Mouse (Mus musculus) left cerebral cortex, adult 2 months (tissue): ENCODE measurements around the gene Unc5b. TPM values are rescaled to one million over a fixed set of nuclear protein-coding genes. Genes with fewer than 3 reads are reported as not detected.
"Not testable (repeated sequence)": the region's sequence is repeated elsewhere in the genome, so short reads cannot be mapped to it uniquely, and the experiment has no call there.

Source experiments
- DNase-seq, 2 experiments: peaks; one replicate each; pipeline ENCODE4 v3.0.0; 2021 to 2022; ENCODE audit warnings: low spot score in 2 of 2, mixed read lengths in 1 of 2; ENCODE audit errors: extremely low spot score in 1 of 2
- H3K27ac ChIP-seq: fragments of 200-600 bp; 2 replicates; pipeline ENCODE4 v1.8.1; 2022
- H3K4me3 ChIP-seq: fragments of 200-600 bp; 2 replicates; pipeline ENCODE4 v1.8.1; 2022
- CTCF ChIP-seq: fragments of 200-600 bp; IDR thresholded peaks from 2 replicates; pipeline ENCODE4 v1.8.1; 2022; ENCODE audit warnings: antibody characterized with exemption, mild to moderate bottlenecking, moderate library complexity
- intact Hi-C: fragments of 180-260 bp; cut with DNase I; formaldehyde crosslinking; loops from one replicate; pipeline ENCODE4 v1.15.1; 2025
- long read RNA-seq, 2 experiments: library from polyadenylated mRNA; stranded (forward); transcript quantifications; one replicate each; pipeline ENCODE4 v2.0.0; 2021; ENCODE audit warnings: borderline mapping rate in 2 of 2
- total RNA-seq, 2 experiments: library from RNA; stranded (reverse); gene quantifications; 2 replicates each; pipeline ENCODE4 v1.2.3; 2021

Gene Unc5b
- 10 to 100 TPM in 1 of 2 experiments, 1 to 10 TPM in 1; 9.0 to 10.3 TPM for total RNA-seq
- long read RNA-seq, experiment 1, partial matches to known transcripts, result 0 of 1 reads
- long read RNA-seq, experiment 1, other reads (novel, unspliced or antisense), result 1 of 1 reads
- long read RNA-seq, experiment 2, partial matches to known transcripts, result 0 of 2 reads
- long read RNA-seq, experiment 2, other reads (novel, unspliced or antisense), result 2 of 2 reads

GRCm38 (mm10) chr10:60831379-60831778 lies at the start of gene Unc5b:
Gene Unc5b, minus strand, starts transcription at chr10:60831581.
- H3K27ac ChIP-seq, result peak within 1 kb of the TSS; percentile 40; the same call in 1 of the 2 replicates
- peak within 1 kb of the TSS; percentile 59 for H3K4me3 ChIP-seq
- TF ChIP-seq CTCF, result peak; percentile 62
- peak; percentile 84 to 89 for DNase-seq
- intact Hi-C loops, result loop anchor here (1.0 to 10.0 kb wide), 3 partner anchors 52 to 183 kb away; no protein-coding TSS in a partner anchor

- Histone ChIP-seq H3K27ac (no peak overlapping the region), H3K4me3 (no peak overlapping the region)
- no peak for DNase-seq
- intact Hi-C loops, result no loop called here
- no peak for TF ChIP-seq CTCF
Observed at GRCm38 (mm10) chr10:60879817-60880216, 48.4 kb upstream of the Unc5b start.

- DNase-seq, result no peak
- no peak for TF ChIP-seq CTCF
- no peak overlapping the region for H3K4me3 ChIP-seq
- no peak overlapping the region for H3K27ac ChIP-seq
- intact Hi-C loops, result no loop called here
Observed at GRCm38 (mm10) chr10:60877075-60877474, 45.7 kb upstream of the Unc5b start.

- no peak for TF ChIP-seq CTCF
- intact Hi-C loops, result no loop called here
- no peak overlapping the region for H3K4me3 ChIP-seq
- H3K27ac ChIP-seq, result no peak overlapping the region
- no peak for DNase-seq
Observed at GRCm38 (mm10) chr10:60875011-60875410, 43.6 kb upstream of the Unc5b start.

- intact Hi-C loops, result no loop called here
- TF ChIP-seq CTCF, result no peak
- Histone ChIP-seq H3K4me3 (no peak overlapping the region), H3K27ac (no peak overlapping the region)
- DNase-seq, result no peak
Observed at GRCm38 (mm10) chr10:60863318-60863717, 31.9 kb upstream of the Unc5b start.

GRCm38 (mm10) chr10:60862477-60863293 lies 31.3 kb upstream of the Unc5b start:
- intact Hi-C loops, result no loop called here
- no peak for TF ChIP-seq CTCF
- Histone ChIP-seq H3K4me3 (no peak overlapping the region), H3K27ac (no peak overlapping the region)
- DNase-seq, result no peak

- H3K27ac ChIP-seq, DNase-seq, intact Hi-C loops, H3K4me3 ChIP-seq: not testable (repeated sequence)
Observed at GRCm38 (mm10) chr10:60845271-60845670, 13.9 kb upstream of the Unc5b start.

- no peak for TF ChIP-seq CTCF
- no peak for DNase-seq
- H3K27ac ChIP-seq, result no peak overlapping the region
- intact Hi-C loops, result loop anchor here (10.0 kb wide), 1 partner anchor 176 kb away; no protein-coding TSS in a partner anchor
- no peak overlapping the region for H3K4me3 ChIP-seq
Observed at GRCm38 (mm10) chr10:60838816-60839215, 7.4 kb upstream of the Unc5b start.

- Histone ChIP-seq H3K4me3 (no peak overlapping the region), H3K27ac (no peak overlapping the region)
- peak; percentile 73 to 86 for DNase-seq
- intact Hi-C loops, result loop anchor here (1.0 to 10.0 kb wide), 4 partner anchors 56 to 217 kb away; no protein-coding TSS in a partner anchor
- peak; percentile 100 for TF ChIP-seq CTCF
Observed at GRCm38 (mm10) chr10:60834949-60835348, 3.6 kb upstream of the Unc5b start.

- intact Hi-C loops, result loop anchor here (5.0 to 10.0 kb wide), 2 partner anchors 105 to 182 kb away; no protein-coding TSS in a partner anchor
- H3K4me3 ChIP-seq, result no peak overlapping the region
- no peak overlapping the region for H3K27ac ChIP-seq
- no peak for TF ChIP-seq CTCF
- DNase-seq, result no peak
Observed at GRCm38 (mm10) chr10:60832664-60833173, 1.3 kb upstream of the Unc5b start.

GRCm38 (mm10) chr10:60830556-60831350 lies 628 bp downstream of the Unc5b start:
- intact Hi-C loops, result loop anchor here (1.0 to 10.0 kb wide), 3 partner anchors 51 to 184 kb away; no protein-coding TSS in a partner anchor
- Histone ChIP-seq H3K4me3 (peak overlapping the region; percentile 59), H3K27ac (peak overlapping the region; percentile 40; the same call in 1 of the 2 replicates)
- DNase-seq, result peak in 1 of 2 experiments; percentile 26
- no peak for TF ChIP-seq CTCF
